ENCODE assay signal across 8 mouse cellular contexts in genomic region chr10:25297666-25298263, GRCm38 (mm10). TPM values are rescaled to one million over a fixed set of nuclear protein-coding genes. Genes with fewer than 3 reads are reported as not detected.
DNase-seq lines count a peak whose midpoint lies in the region; ATAC-seq lines count a peak whose summit lies in the region.

No protein-coding gene starts in this region.

- DNase-seq in heart, adult 8-10 months (ENCODE audit: low spot score) = no peak
- DNase-seq in MN1 (ENCODE audit: low spot score) = peak; percentile 40
- DNase-seq in limb, embryonic 11.5 days (ENCODE audit: low spot score) = no peak
- no peak for DNase-seq in layer of hippocampus, postnatal 10 days (ENCODE audit: low spot score in 2 of 2)
- no peak for DNase-seq in retina, embryonic 14.5 days (ENCODE audit: low spot score)

- H3K9ac ChIP-seq in heart, embryonic 12.5 days = peak overlapping the region; percentile 56
- H3K9ac ChIP-seq in limb, embryonic 11.5 days (ENCODE audit: low read length) = no peak overlapping the region; the same call in 1 of the 2 replicates
- H3K9ac ChIP-seq in neural tube, embryonic 12.5 days = no peak overlapping the region

- WGBS in heart, embryonic 12.5 days = 16% methylated on average over 12 of the region's 12 CpGs
- 45% methylated on average over 12 of the region's 12 CpGs for WGBS in limb, embryonic 11.5 days
- WGBS in neural tube, embryonic 12.5 days = 43% methylated on average over 12 of the region's 12 CpGs

- H3K4me2 ChIP-seq in heart, embryonic 12.5 days = peak overlapping the region; percentile 70
- peak overlapping the region; percentile 67 for H3K4me2 ChIP-seq in limb, embryonic 11.5 days (ENCODE audit: low read depth, severe bottlenecking)
- peak overlapping the region; percentile 71 for H3K4me2 ChIP-seq in neural tube, embryonic 12.5 days (replicated peaks)

- peak; percentile 49 for ATAC-seq in heart, embryonic 12.5 days (ENCODE audit: insufficient number of reproducible peaks, low FRiP score)
- peak; percentile 50 for ATAC-seq in erythroid progenitor cell, adult 5-6 weeks (replicated peaks; ENCODE audit: low FRiP score, poor library complexity, severe bottlenecking)
- ATAC-seq in limb, embryonic 11.5 days (ENCODE audit: insufficient number of reproducible peaks, low FRiP score, low TSS enrichment, low read depth) = no peak
- ATAC-seq in neural tube, embryonic 12.5 days (ENCODE audit: low FRiP score, low read depth) = no peak

- peaks cover 22% of the 10 kb centered on the region for H3K4me1 ChIP-seq in heart, embryonic 12.5 days (replicated peaks)
- peaks cover 4% of the 10 kb centered on the region; the same call in 1 of the 2 replicates for H3K4me1 ChIP-seq in limb, embryonic 11.5 days (ENCODE audit: control insufficient read depth, insufficient read depth, low read length)
- H3K4me1 ChIP-seq in neural tube, embryonic 12.5 days = peaks cover 7% of the 10 kb centered on the region

- H3K27me3 ChIP-seq in heart, embryonic 12.5 days (replicated peaks) = no peaks in the 10 kb centered on the region
- no peaks in the 10 kb centered on the region for H3K27me3 ChIP-seq in limb, embryonic 11.5 days (ENCODE audit: control insufficient read depth, insufficient read depth, low read length)
- no peaks in the 10 kb centered on the region for H3K27me3 ChIP-seq in neural tube, embryonic 12.5 days (replicated peaks)

- H3K27ac ChIP-seq in heart, embryonic 12.5 days (ENCODE audit: poor library complexity, severe bottlenecking) = peak overlapping the region; percentile 78
- H3K27ac ChIP-seq in limb, embryonic 11.5 days (replicated peaks; ENCODE audit: low read depth, low read length) = no peak overlapping the region
- no peak overlapping the region for H3K27ac ChIP-seq in neural tube, embryonic 12.5 days

- no peaks in the 10 kb centered on the region for H3K36me3 ChIP-seq in heart, embryonic 12.5 days
- H3K36me3 ChIP-seq in limb, embryonic 11.5 days (ENCODE audit: control insufficient read depth, insufficient read depth, low read length) = no peaks in the 10 kb centered on the region
- H3K36me3 ChIP-seq in neural tube, embryonic 12.5 days = no peaks in the 10 kb centered on the region

- H3K4me3 ChIP-seq in heart, embryonic 12.5 days = peak overlapping the region; percentile 79
- H3K4me3 ChIP-seq in limb, embryonic 11.5 days (ENCODE audit: low read depth, low read length) = peak overlapping the region; percentile 44
- no peak overlapping the region for H3K4me3 ChIP-seq in neural tube, embryonic 12.5 days

- H3K9me3 ChIP-seq in heart, embryonic 12.5 days (replicated peaks) = no peaks in the 10 kb centered on the region
- H3K9me3 ChIP-seq in limb, embryonic 11.5 days (ENCODE audit: control insufficient read depth, low read length) = no peaks in the 10 kb centered on the region
- H3K9me3 ChIP-seq in neural tube, embryonic 12.5 days = no peaks in the 10 kb centered on the region

RNA-seq across cellular contexts. Expression of gene Akap7, which starts 9.9 kb away (rescaled TPM):
- polyA plus RNA-seq in heart, embryonic 12.5 days (2016; fragmentation: Nextera tagmentation; extraction: Ambion mirVana) = 38.3 and 38.6 TPM in 2 replicates
- total RNA-seq in heart, adult 8-10 months (2022) = 10 to 100 TPM; 58.9 to 68.6 (median 63.2) TPM
- total RNA-seq in erythroid progenitor cell, adult 5-6 weeks (2015; ENCODE audit: low replicate concordance) = 77.8 and 87.2 TPM in 2 replicates
- 80.0 and 82.3 TPM in 2 replicates for total RNA-seq in erythroid progenitor cell, adult 5-6 weeks (2017; ENCODE audit: low replicate concordance)
- 17.9 and 22.2 TPM in 2 replicates for polyA plus RNA-seq in limb, embryonic 11.5 days (2014; fragmentation: Nextera tagmentation; extraction: Ambion mirVana)
- polyA plus RNA-seq in neural tube, embryonic 12.5 days (2016; fragmentation: Nextera tagmentation; extraction: Ambion mirVana) = 24.0 and 24.7 TPM in 2 replicates
- 10 to 100 TPM; 70.6 to 73.8 TPM for total RNA-seq in layer of hippocampus, postnatal 10 days (2021)

Comparison
In these comparisons a context has a peak if more than half of its experiments do, and no peak if none do; other contexts are left out.
1. ATAC-seq: peak in heart, embryonic 12.5 days (single experiment) and erythroid progenitor cell, adult 5-6 weeks (single experiment); none in limb, embryonic 11.5 days (single experiment) and neural tube, embryonic 12.5 days (single experiment).
2. Peak in every context shown above with its lines, with median percentiles within 50 percentile points of each other: H3K4me2 ChIP-seq.